Mouse (Mus musculus): ENCODE results near the gene Ccl22. TPM values are rescaled to one million over a fixed set of nuclear protein-coding genes. Genes with fewer than 3 reads are reported as not detected.

Gene Ccl22
- total and polyA plus RNA-seq, 3 experiments = 0.06 TPM; not detected in 2

DNA sequence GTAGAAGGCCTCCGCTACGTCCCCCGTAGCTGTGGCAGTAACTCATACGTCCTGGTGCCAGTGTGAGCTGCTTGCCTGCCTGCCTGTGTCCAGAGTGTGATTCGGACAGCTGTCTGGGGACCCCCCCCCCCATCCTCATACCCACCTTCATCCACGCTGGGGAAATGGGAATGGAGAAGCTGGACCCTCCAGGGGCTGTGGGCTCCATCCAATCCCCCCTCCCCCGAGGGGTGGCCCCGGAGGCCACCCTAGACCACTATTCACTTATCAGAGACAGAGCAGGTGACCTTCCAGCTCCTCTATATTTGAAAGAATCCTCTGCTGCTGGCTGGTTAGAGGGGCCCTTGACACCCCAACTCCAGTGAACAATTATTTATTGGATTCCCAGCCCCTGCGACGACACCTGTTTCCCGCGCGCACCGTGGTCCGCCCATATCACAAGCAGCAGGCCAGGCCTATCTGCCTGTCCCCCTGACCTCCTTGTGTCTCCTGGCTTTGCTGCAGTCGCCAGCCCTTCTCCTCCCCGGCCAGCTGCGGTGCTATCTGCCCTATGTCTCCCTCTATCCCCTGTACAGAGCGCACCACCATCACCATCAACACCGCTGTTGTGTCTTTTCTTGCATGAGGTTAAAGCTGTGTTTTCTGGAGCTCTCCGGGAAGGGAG, 35.2 kb downstream of the Ccl22 start:
- Histone ChIP-seq H3K9me3 (replicated peaks; ENCODE audit: insufficient read depth, low read length) (no peaks in the 10 kb centered on the region), H3K27me3 (ENCODE audit: control insufficient read depth in 1 of 2, insufficient read depth in 2 of 2, low read length in 2 of 2) (no peaks in the 10 kb centered on the region), H3K79me2 (ENCODE audit: control insufficient read depth, insufficient read depth, low read length, poor library complexity) (no peaks in the 10 kb centered on the region), H3K36me3 (ENCODE audit: control insufficient read depth in 1 of 2, insufficient read depth in 2 of 2, low read length in 2 of 2) (no peaks in the 10 kb centered on the region), H3K27ac (ENCODE audit: control insufficient read depth, low read depth, low read length) (no peak overlapping the region), H3K4me3 (ENCODE audit: control insufficient read depth in 1 of 2, insufficient read depth in 1 of 2, low read depth in 2 of 2, low read length in 2 of 2) (no peak overlapping the region), H3K9ac (ENCODE audit: control insufficient read depth, low read depth, low read length, poor library complexity, severe bottlenecking) (no peak overlapping the region), H3K4me1 (ENCODE audit: control insufficient read depth in 1 of 2, insufficient read depth in 2 of 2, low read length in 2 of 2) (no peaks in the 10 kb centered on the region)
- TF ChIP-seq KAT2A (conservative IDR thresholded peaks at IDR 0.05; ENCODE audit: low read depth, low read length) = no peak
- TF ChIP-seq USF1 (IDR thresholded peaks at IDR 0.05; ENCODE audit: low read depth, low read length) = no peak
- no peak for TF ChIP-seq EP300 (IDR thresholded peaks at IDR 0.05; ENCODE audit: low read depth in 1 of 2, low read length in 2 of 2)
- no peak for TF ChIP-seq USF2 (IDR thresholded peaks at IDR 0.05; ENCODE audit: borderline replicate concordance in 1 of 2, insufficient read depth in 1 of 2, low read depth in 1 of 2, low read length in 2 of 2)
- no peak for DNase-seq (ENCODE audit: low read depth, low spot score)

DNA sequence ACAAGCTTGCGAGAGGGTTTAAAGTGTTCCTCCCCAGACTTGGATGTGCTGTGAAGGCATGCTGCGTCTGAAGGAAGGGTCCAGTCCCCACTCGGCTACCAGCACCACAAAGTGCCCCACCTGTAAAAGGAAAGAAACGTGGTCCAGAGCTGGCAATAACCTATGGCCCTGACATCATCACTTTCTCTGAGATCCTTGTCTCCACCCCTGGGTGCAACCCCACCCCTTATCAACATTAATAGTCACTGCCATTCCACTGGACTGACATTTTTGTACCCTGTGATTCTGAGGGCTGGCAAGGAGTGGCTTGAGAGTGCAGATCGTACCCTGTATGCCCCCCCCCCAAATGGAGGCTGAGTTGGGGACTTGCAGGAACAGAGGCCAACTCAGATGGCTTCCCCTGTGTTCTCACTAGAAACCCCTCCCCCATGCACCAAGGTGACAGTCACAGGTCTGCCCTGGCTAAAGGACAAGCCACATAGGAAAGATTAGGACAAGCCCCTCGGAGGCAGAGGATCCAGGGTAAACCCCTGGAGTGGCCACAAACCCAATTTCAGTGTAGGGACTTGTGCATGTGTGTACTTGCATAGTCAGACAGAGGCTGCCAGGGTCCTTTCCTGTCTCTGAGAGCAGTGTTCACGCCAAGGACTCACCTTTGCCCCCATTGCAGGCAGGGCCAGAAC, 35.9 kb downstream of the Ccl22 start:
- no peak for TF ChIP-seq MYB (IDR thresholded peaks at IDR 0.05; ENCODE audit: low read depth, low read length)
- no peak for TF ChIP-seq ZC3H11A (IDR thresholded peaks at IDR 0.05; ENCODE audit: low read depth, low read length)
- TF ChIP-seq POLR2AphosphoS5 (IDR thresholded peaks at IDR 0.05; ENCODE audit: borderline replicate concordance, low read depth, low read length) = no peak
- no peak for TF ChIP-seq ZKSCAN1 (IDR thresholded peaks at IDR 0.05; ENCODE audit: low read depth, low read length)
- TF ChIP-seq CHD2 (IDR thresholded peaks at IDR 0.05; ENCODE audit: low read length) = no peak
- no peak for TF ChIP-seq MEF2A (IDR thresholded peaks at IDR 0.05; ENCODE audit: extremely low read depth, insufficient replicate concordance, low read depth, low read length, poor library complexity, severe bottlenecking)
- no peak for TF ChIP-seq ETS1 (IDR thresholded peaks at IDR 0.05; ENCODE audit: low read depth, low read length)
- no peak for TF ChIP-seq MAX (IDR thresholded peaks at IDR 0.05; ENCODE audit: low read length)
- TF ChIP-seq SIN3A (IDR thresholded peaks at IDR 0.05; ENCODE audit: low read length) = no peak
- no peak for TF ChIP-seq USF2 (IDR thresholded peaks at IDR 0.05; ENCODE audit: borderline replicate concordance in 1 of 2, insufficient read depth in 1 of 2, low read depth in 1 of 2, low read length in 2 of 2)
- TF ChIP-seq JUND (IDR thresholded peaks at IDR 0.05; ENCODE audit: low read depth, low read length) = no peak
- no peak for TF ChIP-seq TAL1 (IDR thresholded peaks at IDR 0.05; ENCODE audit: low read length)
- TF ChIP-seq USF1 (IDR thresholded peaks at IDR 0.05; ENCODE audit: low read depth, low read length) = no peak
- no peak for TF ChIP-seq UBTF (IDR thresholded peaks at IDR 0.05; ENCODE audit: borderline replicate concordance, insufficient read depth, low read depth, low read length)
- no peak for TF ChIP-seq GABPA (IDR thresholded peaks at IDR 0.05; ENCODE audit: low read depth, low read length)
- TF ChIP-seq NRF1 (IDR thresholded peaks at IDR 0.05; ENCODE audit: insufficient read depth, low read depth, low read length, poor library complexity, severe bottlenecking) = no peak
- TF ChIP-seq POLR2AphosphoS2 (IDR thresholded peaks at IDR 0.05; ENCODE audit: low read length) = no peak
- Histone ChIP-seq H3K79me2 (ENCODE audit: control insufficient read depth, insufficient read depth, low read length, poor library complexity) (no peaks in the 10 kb centered on the region), H3K4me3 (ENCODE audit: control insufficient read depth in 1 of 2, insufficient read depth in 1 of 2, low read depth in 2 of 2, low read length in 2 of 2) (no peak overlapping the region), H3K9ac (ENCODE audit: control insufficient read depth, low read depth, low read length, poor library complexity, severe bottlenecking) (no peak overlapping the region), H3K4me1 (ENCODE audit: control insufficient read depth in 1 of 2, insufficient read depth in 2 of 2, low read length in 2 of 2) (no peaks in the 10 kb centered on the region), H3K9me3 (replicated peaks; ENCODE audit: insufficient read depth, low read length) (no peaks in the 10 kb centered on the region), H3K27ac (ENCODE audit: control insufficient read depth, low read depth, low read length) (no peak overlapping the region), H3K27me3 (ENCODE audit: control insufficient read depth in 1 of 2, insufficient read depth in 2 of 2, low read length in 2 of 2) (peaks cover under 1 to 1% of the 10 kb centered on the region in 2 experiments; a peak in 2 of 4 replicates), H3K36me3 (ENCODE audit: control insufficient read depth in 1 of 2, insufficient read depth in 2 of 2, low read length in 2 of 2) (no peaks in the 10 kb centered on the region)
- DNase-seq (ENCODE audit: low read depth, low spot score) = no peak

All from MEL (cell line).